Mouse (Mus musculus) midbrain, embryonic 13.5 days (tissue): ENCODE results near the gene H2-Ke6. TPM values are rescaled to one million over a fixed set of nuclear protein-coding genes. Genes with fewer than 3 reads are reported as not detected.
A peak's percentile ranks its signal among the peaks of the same experiment; 100 is the strongest.
"Not testable (repeated sequence)": the region's sequence is repeated elsewhere in the genome, so short reads cannot be mapped to it uniquely, and the experiment has no call there.

Experiments
- ATAC-seq: fragments of 200-750 bp; cut with Nextera tagmentation; 2 replicates; pipeline ENCODE4 v1.8.0; 2017; ENCODE audit warnings: mild to moderate bottlenecking, moderate TSS enrichment, moderate library complexity
- H3K27ac ChIP-seq: fragments of 300-500 bp; sonication (generic); 2 replicates; pipeline ENCODE4 v1.5.1; 2015; ENCODE audit warnings: inconsistent platforms, mild to moderate bottlenecking, moderate library complexity
- H3K27me3 ChIP-seq: fragments of 300-500 bp; sonication (generic); 2 replicates; pipeline ENCODE4 v1.6.1; 2015; ENCODE audit warnings: mild to moderate bottlenecking, inconsistent platforms
- H3K36me3 ChIP-seq: fragments of 300-500 bp; sonication (generic); 2 replicates; pipeline ENCODE4 v1.6.1; 2015; ENCODE audit warnings: mild to moderate bottlenecking, inconsistent platforms
- H3K4me1 ChIP-seq: fragments of 300-500 bp; sonication (generic); replicated peaks from 2 replicates; pipeline ENCODE4 v1.6.1; 2015; ENCODE audit warnings: inconsistent platforms
- H3K4me2 ChIP-seq: fragments of 300-500 bp; sonication (generic); replicated peaks from 2 replicates; pipeline ENCODE4 v1.6.1; 2015; ENCODE audit warnings: moderate library complexity, mild to moderate bottlenecking, inconsistent platforms
- H3K4me3 ChIP-seq: fragments of 300-500 bp; sonication (generic); replicated peaks from 2 replicates; pipeline ENCODE4 v1.5.1; 2015; ENCODE audit warnings: mild to moderate bottlenecking, inconsistent platforms
- H3K9ac ChIP-seq: fragments of 300-500 bp; sonication (generic); replicated peaks from 2 replicates; pipeline ENCODE4 v1.6.1; 2015; ENCODE audit warnings: mild to moderate bottlenecking, inconsistent platforms
- H3K9me3 ChIP-seq: fragments of 300-500 bp; sonication (generic); 2 replicates; pipeline ENCODE4 v1.6.1; 2016; ENCODE audit warnings: mild to moderate bottlenecking, inconsistent platforms
- WGBS: fragments of 180-500 bp; shearing (Covaris S2); methylation state at CpG from one replicate; pipeline ENCODE4 v1.1.7; 2015; 5-methylcytosine and 5-hydroxymethylcytosine counted together
- polyA plus RNA-seq: library from polyadenylated mRNA; unstranded; fragments of >200 nt; fragmentation: Nextera tagmentation; extraction: Ambion mirVana; gene quantifications from 2 replicates; pipeline ENCODE4 v1.2.1, GENCODE M21; 2015

H2-Ke6 gene
- polyA plus RNA-seq, 1 experiment from 2014 or later = 91.7 TPM

DNA sequence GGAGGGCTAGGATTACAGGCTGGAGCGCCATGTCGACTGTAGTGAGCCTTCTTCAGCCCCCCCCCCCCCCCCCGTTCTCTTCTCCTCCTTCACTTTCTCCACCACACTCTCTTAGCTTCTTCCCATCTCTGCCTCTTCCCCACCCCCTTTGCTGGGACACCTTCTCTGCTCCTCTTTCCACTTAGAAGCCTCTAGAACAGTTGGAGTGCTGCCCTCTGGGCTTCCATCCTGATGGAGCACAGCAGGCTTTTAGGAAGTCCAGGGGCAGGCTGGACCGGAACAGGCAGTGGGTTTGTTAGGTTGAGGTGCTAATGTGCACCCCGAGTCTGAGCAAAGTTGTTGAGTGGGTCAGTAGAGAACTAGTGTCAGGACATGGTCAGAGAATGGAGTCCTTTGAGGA is 17.7 kb downstream of the H2-Ke6 start:
- no peak overlapping the region for H3K4me3 ChIP-seq
- no peaks in the 10 kb centered on the region for H3K4me1 ChIP-seq
- H3K36me3 ChIP-seq = peaks cover 5% of the 10 kb centered on the region; the same call in 1 of the 2 replicates
- no peaks in the 10 kb centered on the region for H3K9me3 ChIP-seq
- H3K27me3 ChIP-seq = no peaks in the 10 kb centered on the region
- no peak overlapping the region for H3K4me2 ChIP-seq
- no peak overlapping the region for H3K9ac ChIP-seq
- H3K27ac ChIP-seq = no peak overlapping the region
- ATAC-seq = no peak
- 79% methylated on average over 5 of the region's 5 CpGs for WGBS

DNA sequence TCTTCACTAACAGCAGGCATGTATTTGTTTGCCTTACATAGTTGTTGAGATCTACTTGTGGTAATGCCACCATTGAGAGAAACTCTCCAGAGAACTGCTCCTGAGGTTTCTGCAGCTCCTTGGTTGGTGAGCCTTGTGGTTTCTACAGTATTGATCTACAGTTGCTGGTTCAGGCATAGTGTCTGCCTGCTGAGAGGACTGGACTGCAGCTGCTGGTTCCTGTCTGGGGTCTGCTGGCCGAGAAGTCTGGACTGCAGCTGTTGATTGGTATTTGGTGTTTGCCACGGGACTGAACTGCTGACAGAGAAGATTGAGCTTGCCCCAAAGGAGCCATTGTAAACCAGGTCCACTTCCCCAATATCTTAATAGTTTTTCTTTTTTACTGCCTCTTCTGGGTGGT is 21.3 kb downstream of the H2-Ke6 start:
- H3K27ac ChIP-seq = no peak overlapping the region
- no peak overlapping the region for H3K4me3 ChIP-seq
- 76% methylated on average over 2 of the region's 2 CpGs for WGBS
- H3K9ac ChIP-seq = no peak overlapping the region
- H3K4me2 ChIP-seq = no peak overlapping the region
- no peaks in the 10 kb centered on the region for H3K36me3 ChIP-seq
- no peaks in the 10 kb centered on the region for H3K4me1 ChIP-seq
- ATAC-seq = no peak
- H3K27me3 ChIP-seq = peaks cover 8% of the 10 kb centered on the region
- no peaks in the 10 kb centered on the region for H3K9me3 ChIP-seq

DNA sequence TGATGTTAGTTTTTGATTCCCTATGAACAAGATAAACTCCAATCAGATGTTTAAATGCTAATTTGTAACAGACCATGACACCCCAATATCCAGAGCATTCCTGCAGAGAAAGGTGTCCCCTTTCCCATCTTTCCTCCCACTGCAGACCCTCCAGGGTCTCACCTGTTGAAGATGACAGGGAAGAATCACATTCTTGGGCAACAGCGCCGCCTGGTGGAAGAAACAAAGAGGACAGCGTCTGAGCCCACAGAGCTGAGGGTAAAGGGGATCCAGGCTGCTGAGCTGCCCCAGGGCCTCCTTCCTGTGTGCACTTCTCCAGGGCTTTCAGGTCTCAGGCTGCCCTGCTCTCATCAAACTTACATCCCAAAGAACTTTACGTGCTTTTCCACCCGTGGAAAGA is 24.4 kb downstream of the H2-Ke6 start:
- ATAC-seq = no peak
- H3K4me2 ChIP-seq = no peak overlapping the region
- H3K9ac ChIP-seq = no peak overlapping the region
- H3K9me3 ChIP-seq = no peaks in the 10 kb centered on the region
- no peaks in the 10 kb centered on the region for H3K36me3 ChIP-seq
- WGBS = 3% methylated on average over 5 of the region's 5 CpGs
- no peak overlapping the region for H3K4me3 ChIP-seq
- H3K27me3 ChIP-seq = peaks cover 39% of the 10 kb centered on the region
- no peak overlapping the region for H3K27ac ChIP-seq
- peaks cover 12% of the 10 kb centered on the region for H3K4me1 ChIP-seq

DNA sequence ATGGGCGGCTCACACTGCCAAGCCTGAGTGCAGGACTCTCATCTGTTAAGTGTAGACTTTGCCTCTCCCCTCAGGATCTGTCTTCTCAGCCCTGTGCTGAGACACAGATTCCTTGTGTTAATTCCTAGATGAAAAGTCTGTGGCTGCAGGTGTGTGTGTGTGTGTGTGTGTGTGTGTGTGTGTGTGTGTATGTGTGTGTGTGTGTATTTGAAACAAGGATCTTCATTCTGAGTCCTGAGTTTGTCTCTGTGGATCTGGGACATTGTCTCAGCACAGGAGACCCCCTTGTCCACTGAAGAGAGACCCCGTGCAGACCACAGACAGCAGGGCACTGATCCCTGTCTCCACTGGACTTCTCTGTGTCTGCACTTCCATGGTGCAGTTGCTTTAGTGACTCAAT is 27.1 kb downstream of the H2-Ke6 start:
- Histone ChIP-seq H3K27me3 (peaks cover 39% of the 10 kb centered on the region), H3K4me1 (peaks cover 12% of the 10 kb centered on the region), H3K4me3 (peak overlapping the region; percentile 50)
- not testable (repeated sequence) for ATAC-seq, H3K4me2 ChIP-seq, H3K36me3 ChIP-seq, H3K9ac ChIP-seq, H3K9me3 ChIP-seq, H3K27ac ChIP-seq
- 61% methylated on average over 2 of the region's 2 CpGs for WGBS

DNA sequence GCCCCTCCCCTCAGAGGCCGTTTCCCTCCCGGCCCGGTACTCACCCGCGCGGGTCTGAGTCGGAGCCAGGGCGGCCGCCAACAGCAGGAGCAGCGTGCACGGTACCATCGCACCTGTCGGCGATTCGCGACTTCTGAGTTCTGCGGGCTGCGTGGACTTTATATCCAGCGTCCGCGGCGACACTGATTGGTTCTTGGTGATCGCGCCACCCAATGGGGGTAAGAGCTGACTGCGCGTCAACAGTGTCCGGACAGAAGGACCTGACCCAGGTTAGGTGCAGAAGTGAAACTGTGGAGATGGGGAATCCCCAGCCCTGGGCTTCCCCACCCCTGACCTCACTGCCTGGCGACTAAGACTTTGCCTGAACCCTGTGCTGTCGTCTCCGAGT is 27.7 kb downstream of the H2-Ke6 start, which contains the start of gene H2-K1:
Gene H2-K1 (minus strand): TSS at position 198 of the 388 bp plus-strand sequence.
- peak within 1 kb of the TSS; percentile 62 for H3K9ac ChIP-seq
- ATAC-seq = peak; percentile 81
- H3K4me3 ChIP-seq = peak within 1 kb of the TSS; percentile 50
- under 1% methylated on average over 30 of the region's 30 CpGs for WGBS
- peak within 1 kb of the TSS; percentile 85 for H3K4me2 ChIP-seq
- peaks cover 39% of the 10 kb centered on the region for H3K27me3 ChIP-seq
- no peaks in the 10 kb centered on the region for H3K9me3 ChIP-seq
- no peak within 1 kb of the TSS for H3K27ac ChIP-seq
- peaks cover 12% of the 10 kb centered on the region for H3K4me1 ChIP-seq
- H3K36me3 ChIP-seq = no peaks in the 10 kb centered on the region

DNA sequence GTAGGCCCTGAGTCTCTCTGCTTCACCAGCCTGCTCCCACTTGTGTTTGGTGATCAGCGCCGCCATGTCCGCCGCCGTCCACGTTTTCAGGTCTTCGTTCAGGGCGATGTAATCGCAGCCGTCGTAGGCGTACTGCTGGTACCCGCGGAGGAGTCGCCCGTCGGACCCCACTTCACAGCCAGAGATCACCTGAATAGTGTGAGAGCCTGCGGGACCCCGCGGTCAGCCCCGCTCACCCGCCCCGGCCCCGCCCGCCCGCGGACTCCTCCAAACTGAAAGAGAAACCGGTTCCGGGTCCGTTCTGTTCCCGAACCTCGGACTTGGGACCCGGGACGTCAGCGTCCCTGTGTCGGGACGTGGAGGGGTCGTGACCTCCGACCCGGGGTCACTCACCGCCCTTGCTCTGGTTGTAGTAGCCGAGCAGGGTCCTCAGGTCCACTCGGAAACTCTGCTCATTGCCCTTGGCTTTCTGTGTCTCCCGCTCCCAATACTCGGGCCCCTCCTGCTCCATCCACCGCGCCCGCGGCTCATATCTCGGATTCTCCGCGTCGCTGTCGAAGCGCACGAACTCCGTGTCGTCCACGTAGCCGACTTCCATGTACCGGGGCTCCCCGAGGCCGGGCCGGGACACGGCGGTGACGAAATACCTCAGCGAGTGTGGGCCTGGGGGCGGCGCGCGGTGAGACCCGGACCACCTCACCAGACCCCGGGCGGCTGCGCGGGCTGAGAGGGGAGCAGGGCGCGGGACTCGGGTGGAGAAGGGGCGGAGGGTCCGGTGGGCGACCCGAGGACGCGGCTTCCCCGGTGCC is 28.3 kb downstream of the H2-Ke6 start:
- Histone ChIP-seq H3K36me3 (no peaks in the 10 kb centered on the region), H3K9ac (peak overlapping the region; percentile 62), H3K27ac (no peak overlapping the region), H3K27me3 (peaks cover 39% of the 10 kb centered on the region), H3K9me3 (no peaks in the 10 kb centered on the region), H3K4me3 (peak overlapping the region; percentile 50), H3K4me2 (peak overlapping the region; percentile 85), H3K4me1 (peaks cover 12% of the 10 kb centered on the region)
- 2% methylated on average over 87 of the region's 87 CpGs for WGBS
- peak; percentile 56 for ATAC-seq

DNA sequence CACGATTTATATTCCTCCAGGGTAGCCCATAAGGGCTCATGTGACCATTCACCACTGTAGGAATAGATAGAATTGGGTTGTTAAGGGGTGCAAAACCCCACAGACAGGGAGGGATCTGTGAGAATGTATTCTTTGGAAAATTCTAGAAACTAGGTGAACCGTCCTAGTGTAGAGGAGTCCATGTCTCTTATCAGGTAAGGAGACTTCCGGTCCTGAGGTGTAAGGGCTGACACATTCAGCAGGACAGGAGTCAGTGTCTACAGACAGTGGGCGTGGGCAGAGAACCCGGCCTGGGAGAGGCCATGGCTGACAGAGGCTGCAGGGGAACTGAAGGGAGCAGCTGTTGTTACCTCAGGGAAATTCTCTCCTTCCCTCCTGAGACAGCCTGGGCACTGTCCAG is 29.2 kb downstream of the H2-Ke6 start:
- Histone ChIP-seq H3K27me3 (peaks cover 39% of the 10 kb centered on the region), H3K4me1 (peaks cover 12% of the 10 kb centered on the region)
- not testable (repeated sequence) for H3K9me3 ChIP-seq, H3K4me3 ChIP-seq, ATAC-seq, H3K36me3 ChIP-seq, H3K27ac ChIP-seq, H3K9ac ChIP-seq, H3K4me2 ChIP-seq
- 57% methylated on average over 5 of the region's 5 CpGs for WGBS

DNA sequence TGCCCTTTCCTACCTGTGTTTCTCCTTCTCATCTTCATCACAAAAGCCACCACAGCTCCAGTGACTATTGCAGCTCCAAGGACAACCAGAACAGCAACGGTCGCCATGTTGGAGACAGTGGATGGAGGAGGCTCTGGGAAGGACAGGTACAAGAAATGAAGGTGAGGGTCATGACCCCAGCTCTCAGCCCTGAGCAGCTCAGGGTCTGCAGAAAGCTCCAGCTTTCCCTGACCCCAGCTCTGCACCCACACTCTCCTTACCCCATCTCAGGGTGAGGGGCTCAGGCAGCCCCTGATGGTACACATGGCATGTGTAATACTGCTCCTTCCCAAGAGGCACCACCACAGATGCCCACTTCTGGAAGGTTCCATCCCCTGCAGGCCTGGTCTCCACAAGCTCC is 30.8 kb downstream of the H2-Ke6 start:
- not testable (repeated sequence) for H3K9me3 ChIP-seq, H3K27ac ChIP-seq, H3K4me3 ChIP-seq, H3K36me3 ChIP-seq, H3K9ac ChIP-seq, ATAC-seq, H3K4me2 ChIP-seq
- H3K27me3 ChIP-seq = peaks cover 35% of the 10 kb centered on the region
- 90% methylated on average over 2 of the region's 2 CpGs for WGBS
- peaks cover 12% of the 10 kb centered on the region for H3K4me1 ChIP-seq

DNA sequence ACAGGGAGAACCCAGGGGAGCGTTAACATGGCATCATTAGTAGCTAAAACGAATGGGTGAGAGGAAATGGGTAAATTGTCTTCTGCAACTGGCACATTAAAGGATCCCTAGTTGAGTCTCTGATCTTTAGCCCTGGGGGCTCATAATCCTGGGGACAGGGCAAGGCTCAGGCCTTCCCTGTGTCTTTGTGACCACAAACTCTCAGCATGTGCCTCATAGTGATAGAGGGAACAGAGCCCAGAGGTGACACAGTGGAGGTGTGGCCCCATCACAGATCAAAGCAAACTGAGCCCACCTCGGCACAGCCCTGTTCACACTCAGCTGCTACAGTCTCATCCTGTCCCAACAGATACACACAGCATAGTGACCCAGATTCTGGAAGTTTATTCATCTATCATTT is 32.2 kb downstream of the H2-Ke6 start:
- H3K27ac ChIP-seq = no peak overlapping the region
- H3K4me2 ChIP-seq = no peak overlapping the region
- peaks cover 12% of the 10 kb centered on the region for H3K4me1 ChIP-seq
- peaks cover 22% of the 10 kb centered on the region for H3K27me3 ChIP-seq
- no peak overlapping the region for H3K9ac ChIP-seq
- ATAC-seq = no peak
- no peaks in the 10 kb centered on the region for H3K9me3 ChIP-seq
- H3K36me3 ChIP-seq = no peaks in the 10 kb centered on the region
- 78% methylated on average over 3 of the region's 3 CpGs for WGBS
- no peak overlapping the region for H3K4me3 ChIP-seq

DNA sequence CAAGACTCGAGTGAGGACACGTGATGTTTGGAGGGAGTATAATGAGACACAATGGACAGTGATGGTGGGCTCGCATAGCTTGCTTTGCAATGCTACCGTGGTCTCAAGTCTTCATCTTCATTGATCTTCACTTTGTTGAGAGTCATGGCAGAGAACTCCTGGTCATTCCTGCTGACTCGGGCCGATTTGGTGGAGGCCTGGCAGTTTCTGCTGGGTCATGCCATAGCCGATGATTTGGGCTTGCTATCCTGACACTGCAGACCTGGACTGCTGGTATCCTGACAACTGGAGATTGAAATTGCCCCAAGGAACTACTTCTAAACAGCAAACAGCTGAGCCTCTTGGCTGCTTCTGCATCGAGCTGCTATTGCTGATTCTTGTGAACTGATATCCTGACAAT is 32.9 kb downstream of the H2-Ke6 start:
- Histone ChIP-seq H3K4me3 (no peak overlapping the region), H3K9ac (no peak overlapping the region), H3K36me3 (no peaks in the 10 kb centered on the region), H3K27me3 (peaks cover 15% of the 10 kb centered on the region), H3K27ac (no peak overlapping the region), H3K4me1 (peaks cover 6% of the 10 kb centered on the region), H3K4me2 (no peak overlapping the region), H3K9me3 (no peaks in the 10 kb centered on the region)
- ATAC-seq = no peak
- 92% methylated on average over 8 of the region's 8 CpGs for WGBS

DNA sequence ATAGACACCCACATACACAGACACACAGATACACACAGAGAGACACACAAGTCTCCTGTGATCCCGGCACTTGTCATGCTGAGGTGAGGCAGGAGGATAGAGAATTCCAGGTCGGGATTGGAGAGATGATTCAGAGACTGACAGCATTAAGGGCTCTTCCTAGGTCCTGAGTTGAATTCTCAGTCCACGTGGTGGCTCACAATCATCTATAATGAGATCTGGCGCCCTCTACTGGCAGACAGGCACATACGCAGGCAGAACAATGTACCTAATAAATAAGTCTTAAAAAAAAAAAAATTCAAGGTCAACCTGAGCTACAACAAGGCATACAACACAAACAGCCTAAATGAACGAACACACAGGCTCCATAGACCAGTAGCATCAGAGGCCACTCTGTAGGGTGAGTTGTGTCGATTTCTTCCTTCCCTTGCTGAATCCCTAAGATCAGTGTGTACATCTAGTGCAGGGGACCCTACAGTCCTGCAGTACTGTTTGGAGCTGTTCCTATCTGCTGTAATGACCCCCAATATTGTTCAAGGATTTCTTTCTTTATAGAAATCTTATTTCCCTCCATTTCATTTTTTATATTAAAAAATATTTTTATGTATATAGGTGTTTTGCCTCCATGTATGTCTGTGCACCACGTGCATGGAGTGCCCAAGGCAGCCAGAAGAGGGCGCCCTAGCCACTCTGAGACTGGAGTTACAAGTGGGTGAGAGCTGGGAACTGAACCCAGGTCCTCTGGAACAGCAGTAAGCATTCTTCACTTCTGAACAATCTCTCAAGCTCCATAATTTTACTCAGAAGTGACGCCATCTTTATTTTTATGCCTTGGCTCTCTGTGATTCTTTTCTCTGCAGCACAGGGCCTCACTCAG is 35.8 kb downstream of the H2-Ke6 start:
- Histone ChIP-seq H3K4me3 (no peak overlapping the region), H3K4me1 (no peaks in the 10 kb centered on the region), H3K9ac (no peak overlapping the region), H3K27me3 (0 out of 2 replicates have a peak, but pooled peaks cover 3% of the 10 kb centered on the region), H3K36me3 (no peaks in the 10 kb centered on the region), H3K9me3 (no peaks in the 10 kb centered on the region), H3K4me2 (no peak overlapping the region), H3K27ac (no peak overlapping the region)
- ATAC-seq = peak; percentile 55; the same call in 1 of the 2 replicates
- 33% methylated on average over 10 of the region's 10 CpGs for WGBS

DNA sequence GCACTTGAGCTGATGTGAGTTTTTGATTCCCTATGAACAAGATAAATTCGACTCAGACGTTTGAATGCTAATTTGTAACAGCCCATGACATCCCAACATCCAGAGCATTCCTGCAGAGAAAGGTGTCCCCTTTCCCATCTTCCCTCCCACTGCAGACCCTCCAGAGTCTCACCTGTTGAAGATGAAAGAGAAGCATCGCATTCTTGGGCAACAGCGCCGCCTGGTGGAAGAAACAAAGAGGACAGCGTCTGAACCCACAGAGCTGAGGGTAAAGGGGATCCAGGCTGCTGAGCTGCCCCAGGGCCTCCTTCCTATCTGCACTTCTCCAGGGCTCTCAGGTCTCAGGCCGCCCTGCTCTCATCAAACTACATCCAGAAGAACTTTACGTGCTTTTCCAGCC is 45.7 kb downstream of the H2-Ke6 start:
- not testable (repeated sequence) for H3K36me3 ChIP-seq, ATAC-seq, H3K9me3 ChIP-seq, H3K9ac ChIP-seq
- peaks cover 24% of the 10 kb centered on the region for H3K4me1 ChIP-seq
- 0 out of 2 replicates have a peak overlapping the region, but pooled peaks have one; percentile 90 for H3K27ac ChIP-seq
- peaks cover 36% of the 10 kb centered on the region for H3K27me3 ChIP-seq
- H3K4me2 ChIP-seq = peak overlapping the region; percentile 59
- 15% methylated on average over 8 of the region's 8 CpGs for WGBS
- peak overlapping the region; percentile 49 for H3K4me3 ChIP-seq
